Mouse (Mus musculus): ENCODE measurements around the gene Rexo4. TPM values are rescaled to one million over a fixed set of nuclear protein-coding genes. Genes with fewer than 3 reads are reported as not detected.
A peak's percentile ranks its signal among the peaks of the same experiment; 100 is the strongest.

Gene Rexo4
- polyA plus RNA-seq, 1 experiment from 2014 or later = 45.2 TPM

- H3K27ac ChIP-seq = no peak overlapping the region
- WGBS = 85% methylated on average over 2 of the region's 2 CpGs
- ATAC-seq (ENCODE audit: insufficient number of reproducible peaks, low FRiP score, low TSS enrichment, low read depth) = no peak
Measured at GRCm38 (mm10) chr2:26967262-26967661, 3.1 kb upstream of the Rexo4 start.

DNA sequence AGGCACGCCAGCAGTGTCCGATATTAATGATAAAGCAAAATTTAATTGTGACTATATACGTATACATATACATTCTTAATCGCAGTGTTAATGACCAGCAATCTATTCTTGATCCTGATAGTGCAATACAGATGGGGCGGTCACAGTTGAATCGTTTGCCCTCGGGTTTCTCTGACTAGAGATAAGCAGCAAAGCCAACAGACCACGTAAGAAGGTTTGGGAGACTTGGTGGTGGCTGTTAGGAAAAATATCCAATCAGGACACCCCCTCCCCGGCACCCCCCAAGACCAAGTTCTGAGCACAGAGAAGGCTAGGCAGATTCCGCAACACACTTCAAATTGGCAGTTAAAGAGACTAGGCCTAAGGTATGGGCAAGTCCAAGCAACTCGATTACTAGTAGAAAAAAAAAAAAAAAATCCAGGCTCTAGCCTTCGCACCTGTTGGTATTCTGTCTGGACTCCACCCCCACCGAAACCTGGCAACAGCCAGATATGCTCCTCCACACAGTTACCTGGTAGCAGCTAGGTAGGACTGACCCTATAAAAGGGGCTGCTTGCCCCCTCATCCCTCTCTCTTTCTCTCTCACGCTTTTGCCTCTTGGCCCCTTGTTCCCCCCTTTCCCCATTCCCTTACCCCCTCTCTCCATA lies 661 bp upstream of the Rexo4 start:
- H3K9me3 ChIP-seq = no peaks in the 10 kb centered on the region
- peak overlapping the region; percentile 78 for H3K4me2 ChIP-seq
- no peaks in the 10 kb centered on the region for H3K27me3 ChIP-seq
- peak overlapping the region; percentile 83 for H3K4me3 ChIP-seq
- WGBS = 16% methylated on average over 14 of the region's 14 CpGs
- peak overlapping the region; percentile 92 for H3K9ac ChIP-seq
- H3K36me3 ChIP-seq = peaks cover 26% of the 10 kb centered on the region
- no peak for ATAC-seq (ENCODE audit: insufficient number of reproducible peaks, low FRiP score, low TSS enrichment, low read depth)
- peaks cover 20% of the 10 kb centered on the region for H3K4me1 ChIP-seq
- peak overlapping the region; percentile 99 for H3K27ac ChIP-seq

More at GRCm38 (mm10) chr2:26967262-26967661, 3.1 kb upstream of the Rexo4 start:
- H3K9ac ChIP-seq = no peak overlapping the region
- no peaks in the 10 kb centered on the region for H3K9me3 ChIP-seq
- H3K36me3 ChIP-seq = peaks cover 2% of the 10 kb centered on the region
- H3K4me3 ChIP-seq = no peak overlapping the region
- H3K4me1 ChIP-seq = peaks cover 14% of the 10 kb centered on the region
- no peaks in the 10 kb centered on the region for H3K27me3 ChIP-seq
- H3K4me2 ChIP-seq = no peak overlapping the region

GRCm38 (mm10) chr2:26960756-26961155 lies 3.4 kb downstream of the Rexo4 start:
- H3K27me3 ChIP-seq = no peaks in the 10 kb centered on the region
- no peaks in the 10 kb centered on the region for H3K9me3 ChIP-seq
- H3K27ac ChIP-seq = no peak overlapping the region
- peaks cover 20% of the 10 kb centered on the region for H3K4me1 ChIP-seq
- WGBS = 78% methylated on average over 4 of the region's 4 CpGs
- peaks cover 61% of the 10 kb centered on the region for H3K36me3 ChIP-seq
- no peak for ATAC-seq (ENCODE audit: insufficient number of reproducible peaks, low FRiP score, low TSS enrichment, low read depth)
- H3K4me3 ChIP-seq = no peak overlapping the region
- H3K9ac ChIP-seq = no peak overlapping the region
- H3K4me2 ChIP-seq = no peak overlapping the region

DNA sequence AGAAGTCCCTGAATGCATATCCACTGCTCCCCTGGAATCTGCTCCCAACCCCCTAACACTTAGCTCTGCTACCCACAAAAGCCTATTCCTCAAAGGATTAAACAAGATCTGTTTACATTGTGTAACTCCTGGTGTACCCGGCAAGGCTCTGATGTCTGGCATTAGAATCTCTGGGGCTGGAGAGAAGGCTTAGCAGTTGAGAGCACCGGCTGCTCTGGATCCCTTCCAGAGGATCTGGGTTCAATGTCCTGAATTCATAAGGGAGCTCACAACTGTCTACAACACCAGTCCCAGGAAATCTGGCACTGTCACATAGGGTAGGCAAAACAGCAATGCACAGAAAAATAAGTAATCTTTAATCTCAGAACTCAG lies 6.7 kb downstream of the Rexo4 start:
- H3K36me3 ChIP-seq = peaks cover 89% of the 10 kb centered on the region
- peaks cover 7% of the 10 kb centered on the region; the same call in 1 of the 2 replicates for H3K4me1 ChIP-seq
- H3K27me3 ChIP-seq = no peaks in the 10 kb centered on the region
- H3K9me3 ChIP-seq = no peaks in the 10 kb centered on the region
- WGBS = 79% methylated on average over 2 of the region's 2 CpGs
- no peak overlapping the region for H3K9ac ChIP-seq
- no peak overlapping the region for H3K27ac ChIP-seq
- ATAC-seq (ENCODE audit: insufficient number of reproducible peaks, low FRiP score, low TSS enrichment, low read depth) = no peak
- no peak overlapping the region for H3K4me2 ChIP-seq
- H3K4me3 ChIP-seq = no peak overlapping the region

DNA sequence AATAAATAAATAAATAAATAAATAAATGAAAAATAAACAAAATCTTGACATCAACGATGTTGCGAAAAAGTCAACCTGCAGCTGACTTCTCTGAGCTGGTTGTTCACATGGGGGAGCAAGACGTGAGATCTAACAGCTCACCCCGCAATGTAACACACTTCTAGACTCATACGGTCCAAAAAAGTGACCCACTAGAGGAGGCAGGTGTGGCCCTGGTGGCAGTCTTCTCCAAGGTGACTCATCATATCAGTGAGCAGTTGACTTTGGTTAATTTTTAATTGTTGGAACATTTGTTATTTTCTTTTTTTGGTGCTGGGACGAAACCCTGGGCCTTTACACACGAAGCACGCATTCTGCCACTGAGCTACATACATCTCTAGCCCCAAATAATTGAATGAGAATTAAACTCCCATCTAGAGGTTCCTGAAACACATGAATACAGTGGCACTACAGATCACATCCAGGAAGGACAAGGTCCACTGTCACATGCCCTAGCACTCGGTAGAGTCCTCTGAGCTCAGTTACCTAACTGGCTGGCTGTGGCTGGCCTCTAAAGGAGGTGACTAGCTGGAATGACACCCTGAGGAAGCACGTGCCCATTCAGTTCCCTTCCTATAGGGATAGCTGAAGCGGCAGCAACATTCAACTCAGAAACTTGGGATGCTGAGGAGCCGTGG lies 7.2 kb downstream of the Rexo4 start:
- no peaks in the 10 kb centered on the region for H3K27me3 ChIP-seq
- H3K4me2 ChIP-seq = no peak overlapping the region
- peaks cover 89% of the 10 kb centered on the region for H3K36me3 ChIP-seq
- WGBS = 95% methylated on average over 12 of the region's 12 CpGs
- no peak for ATAC-seq (ENCODE audit: insufficient number of reproducible peaks, low FRiP score, low TSS enrichment, low read depth)
- no peaks in the 10 kb centered on the region for H3K9me3 ChIP-seq
- H3K4me1 ChIP-seq = peaks cover 3% of the 10 kb centered on the region; the same call in 1 of the 2 replicates
- no peak overlapping the region for H3K9ac ChIP-seq
- no peak overlapping the region for H3K4me3 ChIP-seq
- no peak overlapping the region for H3K27ac ChIP-seq

GRCm38 (mm10) chr2:26954735-26955395 lies 9.3 kb downstream of the Rexo4 start:
- Histone ChIP-seq H3K4me3 (no peak overlapping the region), H3K36me3 (peaks cover 84% of the 10 kb centered on the region)

GRCm38 (mm10) chr2:26952866-26953265 lies 11.3 kb downstream of the Rexo4 start:
- no peaks in the 10 kb centered on the region for H3K9me3 ChIP-seq
- no peaks in the 10 kb centered on the region for H3K4me1 ChIP-seq
- H3K4me3 ChIP-seq = no peak overlapping the region
- no peaks in the 10 kb centered on the region for H3K27me3 ChIP-seq
- no peak for ATAC-seq (ENCODE audit: insufficient number of reproducible peaks, low FRiP score, low TSS enrichment, low read depth)
- 76% methylated on average over 8 of the region's 8 CpGs for WGBS
- no peak overlapping the region for H3K27ac ChIP-seq
- peaks cover 80% of the 10 kb centered on the region for H3K36me3 ChIP-seq
- no peak overlapping the region for H3K9ac ChIP-seq
- H3K4me2 ChIP-seq = no peak overlapping the region

More at GRCm38 (mm10) chr2:26954735-26955395, 9.3 kb downstream of the Rexo4 start:
- Histone ChIP-seq H3K27ac (no peak overlapping the region), H3K4me2 (no peak overlapping the region), H3K9me3 (no peaks in the 10 kb centered on the region), H3K4me1 (no peaks in the 10 kb centered on the region), H3K27me3 (no peaks in the 10 kb centered on the region), H3K9ac (no peak overlapping the region)
- no peak for ATAC-seq (ENCODE audit: insufficient number of reproducible peaks, low FRiP score, low TSS enrichment, low read depth)
- WGBS = 94% methylated on average over 2 of the region's 2 CpGs

DNA sequence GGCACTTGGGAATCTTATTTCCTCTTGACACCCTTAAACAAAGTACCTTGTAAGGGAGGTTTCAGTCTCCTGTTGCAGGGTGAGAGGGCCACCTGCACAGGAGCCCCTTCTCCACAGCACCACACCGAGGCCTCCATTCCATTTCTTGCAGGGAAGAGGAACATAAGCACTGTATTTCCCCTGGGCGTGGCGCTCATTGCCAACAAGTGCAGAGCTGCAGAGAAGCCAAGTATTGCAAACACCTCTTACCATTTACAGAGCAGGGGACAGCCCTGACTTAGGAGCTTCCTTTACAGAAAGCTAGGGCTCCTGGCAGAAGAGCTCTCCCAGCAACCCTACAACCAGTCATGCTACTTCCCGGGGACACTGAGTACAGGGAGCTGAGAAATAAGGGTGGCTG lies 12.0 kb downstream of the Rexo4 start:
- Histone ChIP-seq H3K9ac (no peak overlapping the region), H3K27ac (no peak overlapping the region), H3K4me2 (no peak overlapping the region), H3K36me3 (peaks cover 73% of the 10 kb centered on the region), H3K4me3 (no peak overlapping the region), H3K27me3 (no peaks in the 10 kb centered on the region), H3K9me3 (no peaks in the 10 kb centered on the region), H3K4me1 (no peaks in the 10 kb centered on the region)
- 92% methylated on average over 4 of the region's 4 CpGs for WGBS
- ATAC-seq (ENCODE audit: insufficient number of reproducible peaks, low FRiP score, low TSS enrichment, low read depth) = no peak

DNA sequence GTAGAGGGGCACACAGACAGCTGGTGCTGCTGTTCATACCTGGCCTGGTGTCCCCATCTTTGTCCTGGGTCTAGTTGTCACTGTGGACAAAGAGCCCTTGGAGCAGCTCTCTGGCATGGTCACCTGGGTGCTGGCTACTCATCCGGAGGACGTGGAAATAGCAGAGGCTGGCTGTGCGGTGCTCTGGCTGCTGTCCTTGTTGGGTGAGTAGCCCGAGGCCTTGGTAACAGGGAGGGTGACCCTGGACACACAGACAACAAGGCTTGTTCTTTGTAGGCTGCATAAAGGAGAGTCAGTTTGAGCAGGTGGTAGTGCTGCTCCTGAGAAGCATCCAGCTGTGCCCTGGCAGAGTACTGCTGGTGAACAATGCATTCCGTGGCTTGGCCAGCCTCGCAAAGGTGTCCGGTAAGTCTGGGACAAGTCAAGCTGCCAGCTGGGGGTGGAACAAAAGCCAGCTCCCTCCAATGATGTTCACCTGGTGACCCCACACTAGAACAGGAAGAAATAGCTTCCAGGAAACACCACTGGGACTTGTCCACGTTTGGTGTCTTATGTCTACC lies 12.8 kb downstream of the Rexo4 start:
- Histone ChIP-seq H3K4me3 (no peak overlapping the region), H3K4me1 (no peaks in the 10 kb centered on the region), H3K9me3 (no peaks in the 10 kb centered on the region), H3K9ac (no peak overlapping the region), H3K27me3 (no peaks in the 10 kb centered on the region), H3K27ac (no peak overlapping the region), H3K4me2 (no peak overlapping the region), H3K36me3 (peaks cover 71% of the 10 kb centered on the region)
- no peak for ATAC-seq (ENCODE audit: insufficient number of reproducible peaks, low FRiP score, low TSS enrichment, low read depth)
- WGBS = 89% methylated on average over 8 of the region's 8 CpGs

DNA sequence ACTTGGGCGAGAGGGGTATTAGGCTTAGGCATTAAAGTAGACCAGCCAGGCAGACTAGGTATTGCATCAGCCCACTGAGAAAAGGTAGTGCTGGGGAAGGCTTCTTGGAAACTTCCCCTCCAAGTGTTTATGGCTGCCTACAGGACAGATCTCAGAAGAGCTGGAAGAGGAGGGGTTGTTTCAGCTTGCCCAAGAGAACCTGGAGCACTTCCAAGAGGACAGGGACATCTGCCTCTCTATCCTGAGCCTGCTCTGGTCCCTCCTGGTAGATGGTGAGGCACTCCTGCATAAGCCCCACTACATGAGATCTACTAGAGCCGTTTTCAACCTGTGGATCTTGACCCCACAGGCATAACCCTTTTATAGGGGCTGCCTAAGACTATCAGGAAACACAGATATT lies 13.8 kb downstream of the Rexo4 start:
- Histone ChIP-seq H3K27ac (no peak overlapping the region), H3K36me3 (peaks cover 61% of the 10 kb centered on the region), H3K9me3 (no peaks in the 10 kb centered on the region), H3K27me3 (no peaks in the 10 kb centered on the region), H3K4me1 (no peaks in the 10 kb centered on the region), H3K4me2 (no peak overlapping the region), H3K9ac (no peak overlapping the region), H3K4me3 (no peak overlapping the region)
- 85% methylated on average over 2 of the region's 2 CpGs for WGBS
- ATAC-seq (ENCODE audit: insufficient number of reproducible peaks, low FRiP score, low TSS enrichment, low read depth) = no peak

- Histone ChIP-seq H3K9ac (no peak overlapping the region), H3K36me3 (0 out of 2 replicates have a peak, but pooled peaks cover 5% of the 10 kb centered on the region), H3K4me1 (no peaks in the 10 kb centered on the region), H3K4me3 (no peak overlapping the region), H3K27me3 (no peaks in the 10 kb centered on the region; the same call in 1 of the 2 replicates), H3K9me3 (no peaks in the 10 kb centered on the region), H3K4me2 (no peak overlapping the region), H3K27ac (no peak overlapping the region)
- no peak for ATAC-seq (ENCODE audit: insufficient number of reproducible peaks, low FRiP score, low TSS enrichment, low read depth)
- 88% methylated on average over 3 of the region's 3 CpGs for WGBS
Measured at GRCm38 (mm10) chr2:26943253-26943652, 20.9 kb downstream of the Rexo4 start.

- no peak overlapping the region for H3K27ac ChIP-seq
- no peaks in the 10 kb centered on the region for H3K4me1 ChIP-seq
- no peak overlapping the region for H3K9ac ChIP-seq
- H3K36me3 ChIP-seq = no peaks in the 10 kb centered on the region
- no peaks in the 10 kb centered on the region; the same call in 1 of the 2 replicates for H3K27me3 ChIP-seq
- H3K4me3 ChIP-seq = no peak overlapping the region
- H3K4me2 ChIP-seq = no peak overlapping the region
- WGBS = 38% methylated on average over 5 of the region's 5 CpGs
- ATAC-seq (ENCODE audit: insufficient number of reproducible peaks, low FRiP score, low TSS enrichment, low read depth) = no peak
- no peaks in the 10 kb centered on the region for H3K9me3 ChIP-seq
Measured at GRCm38 (mm10) chr2:26941539-26941938, 22.6 kb downstream of the Rexo4 start.
